Mouse (Mus musculus): Measurements from ENCODE around the gene Mast2.

Gene Mast2

GRCm38 (mm10) chr4:116406668-116407067, 57.3 kb downstream of the Mast2 start:
- no peak for DNase-seq

GRCm38 (mm10) chr4:116405955-116406351, 58.0 kb downstream of the Mast2 start:
- no peak for DNase-seq

- DNase-seq, result no peak
Measured at GRCm38 (mm10) chr4:116405276-116405954, 58.6 kb downstream of the Mast2 start.

GRCm38 (mm10) chr4:116403884-116404283, 60.1 kb downstream of the Mast2 start:
- DNase-seq, result peak; percentile 47

GRCm38 (mm10) chr4:116402708-116403107, 61.3 kb downstream of the Mast2 start:
- no peak for DNase-seq

GRCm38 (mm10) chr4:116398051-116398450, 65.9 kb downstream of the Mast2 start:
- no peak for DNase-seq

GRCm38 (mm10) chr4:116377973-116378667, 85.9 kb downstream of the Mast2 start:
- no peak for DNase-seq

GRCm38 (mm10) chr4:116371676-116372075, 92.3 kb downstream of the Mast2 start:
- DNase-seq, result peak; percentile 79

- DNase-seq, result no peak
Measured at GRCm38 (mm10) chr4:116358099-116358498, 105.9 kb downstream of the Mast2 start.

GRCm38 (mm10) chr4:116352919-116353318, 111.1 kb downstream of the Mast2 start:
- DNase-seq, result no peak

- no peak for DNase-seq
Measured at GRCm38 (mm10) chr4:116352496-116352895, 111.5 kb downstream of the Mast2 start.

GRCm38 (mm10) chr4:116342119-116342518, 121.9 kb downstream of the Mast2 start:
- peak; percentile 29 for DNase-seq

- DNase-seq, result no peak
Measured at GRCm38 (mm10) chr4:116336294-116336693, 127.7 kb downstream of the Mast2 start.

GRCm38 (mm10) chr4:116329256-116329655, 134.7 kb downstream of the Mast2 start:
- DNase-seq, result no peak

- DNase-seq, result no peak
Measured at GRCm38 (mm10) chr4:116322127-116322526, 141.9 kb downstream of the Mast2 start.

GRCm38 (mm10) chr4:116317575-116317974, 146.4 kb downstream of the Mast2 start:
- no peak for DNase-seq

- no peak for DNase-seq
Measured at GRCm38 (mm10) chr4:116304551-116304950, 159.4 kb downstream of the Mast2 start.

- DNase-seq, result no peak
Measured at GRCm38 (mm10) chr4:116300878-116301355, 163.1 kb downstream of the Mast2 start.

- no peak for DNase-seq
Measured at GRCm38 (mm10) chr4:116293296-116293695, 170.7 kb downstream of the Mast2 start.

- no peak for DNase-seq
Measured at GRCm38 (mm10) chr4:116291561-116291960, 172.4 kb downstream of the Mast2 start.

GRCm38 (mm10) chr4:116282211-116282610, 181.8 kb downstream of the Mast2 start:
- DNase-seq, result no peak

- DNase-seq, result no peak
Measured at GRCm38 (mm10) chr4:116268220-116268619, 195.8 kb downstream of the Mast2 start.
